Mouse (Mus musculus) retina, postnatal 7 days (tissue): ENCODE data around the gene Ubxn7.

ENCODE experiments used
- DNase-seq: peaks from one replicate; pipeline ENCODE4 v3.0.0-alpha.2; 2012; ENCODE audit warnings: low read depth, low spot score

Ubxn7 gene

GRCm38 (mm10) chr16:32379575-32379974, 47.5 kb downstream of the Ubxn7 start:
- no peak for DNase-seq

- no peak for DNase-seq
These were observed 50.8 kb downstream of the Ubxn7 start for GRCm38 (mm10) chr16:32382901-32383300.

GRCm38 (mm10) chr16:32384885-32385284, 52.8 kb downstream of the Ubxn7 start:
- DNase-seq = no peak

- DNase-seq = no peak
These were observed 54.8 kb downstream of the Ubxn7 start for GRCm38 (mm10) chr16:32386826-32387225.

GRCm38 (mm10) chr16:32389049-32389448, 57.0 kb downstream of the Ubxn7 start:
- no peak for DNase-seq

GRCm38 (mm10) chr16:32389841-32390240, 57.8 kb downstream of the Ubxn7 start:
- DNase-seq = no peak

GRCm38 (mm10) chr16:32390882-32391281, 58.8 kb downstream of the Ubxn7 start:
- no peak for DNase-seq

- DNase-seq = no peak
These were observed 63.9 kb downstream of the Ubxn7 start for GRCm38 (mm10) chr16:32395679-32396540.

GRCm38 (mm10) chr16:32396541-32396835, 64.4 kb downstream of the Ubxn7 start:
- DNase-seq = no peak

- DNase-seq = no peak
These were observed 66.1 kb downstream of the Ubxn7 start for GRCm38 (mm10) chr16:32398206-32398605.

GRCm38 (mm10) chr16:32400267-32400666, 68.2 kb downstream of the Ubxn7 start, which contains the start of gene Tm4sf19:
Gene Tm4sf19, plus strand, starts transcription at chr16:32400506.
- DNase-seq = no peak

GRCm38 (mm10) chr16:32401335-32401965, 69.4 kb downstream of the Ubxn7 start:
- DNase-seq = no peak

GRCm38 (mm10) chr16:32402818-32403217, 70.8 kb downstream of the Ubxn7 start:
- no peak for DNase-seq

- no peak for DNase-seq
These were observed 73.7 kb downstream of the Ubxn7 start for GRCm38 (mm10) chr16:32405716-32406115.

- no peak for DNase-seq
These were observed 74.6 kb downstream of the Ubxn7 start for GRCm38 (mm10) chr16:32406671-32407070.

- DNase-seq = no peak
These were observed 75.7 kb downstream of the Ubxn7 start for GRCm38 (mm10) chr16:32407730-32408129.

- DNase-seq = no peak
These were observed 85.4 kb downstream of the Ubxn7 start for GRCm38 (mm10) chr16:32417457-32417856.

GRCm38 (mm10) chr16:32419517-32420483, 87.7 kb downstream of the Ubxn7 start, which contains the start of gene Tctex1d2:
Gene Tctex1d2, plus strand, starts transcription at chr16:32419702.
- peak; percentile 89 for DNase-seq

- no peak for DNase-seq
These were observed 95.4 kb downstream of the Ubxn7 start for GRCm38 (mm10) chr16:32427506-32427905.

- DNase-seq = peak; percentile 85
These were observed 98.5 kb downstream of the Ubxn7 start, which contains the start of gene Pcyt1a for GRCm38 (mm10) chr16:32430474-32431046. Gene Pcyt1a, plus strand, starts transcription at chr16:32430921.

GRCm38 (mm10) chr16:32431047-32431591, 99.1 kb downstream of the Ubxn7 start:
- DNase-seq = peak; percentile 17
